Mouse (Mus musculus) embryonic fibroblast, embryonic 13.5 days (primary cell): ENCODE data around the gene Usp39.

Source experiments
- CTCF ChIP-seq: IDR thresholded peaks from 2 replicates; pipeline ENCODE4 v1.5.1; 2011; ENCODE audit warnings: mild to moderate bottlenecking, control low read depth, low read length, moderate library complexity, borderline replicate concordance; ENCODE audit not compliant: insufficient read depth
- POLR2A ChIP-seq: IDR thresholded peaks from 2 replicates; pipeline ENCODE4 v1.6.1; 2011; ENCODE audit warnings: low read depth, mild to moderate bottlenecking, control low read depth, low read length, moderate library complexity

DNA sequence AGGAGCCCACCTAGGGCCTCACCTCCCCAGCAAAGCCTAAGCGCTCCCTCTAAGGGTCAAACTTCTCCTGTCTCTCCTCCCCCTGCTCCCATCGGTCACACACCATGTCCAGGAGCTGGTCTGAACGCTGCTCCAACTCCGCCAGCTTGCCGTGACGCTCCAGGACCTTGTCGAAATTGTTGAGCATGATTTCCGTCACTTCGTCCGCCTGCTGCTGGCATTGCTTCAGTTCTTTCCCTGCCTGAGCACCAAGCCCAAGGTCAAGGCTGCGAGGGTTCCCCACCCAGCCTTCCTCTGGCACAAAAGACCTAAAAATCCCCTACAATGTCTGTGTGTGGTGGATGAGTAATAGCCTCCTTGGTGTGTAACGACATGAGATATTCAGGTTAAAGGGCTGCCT is 25.1 kb upstream of the Usp39 start:
- TF ChIP-seq CTCF (no peak), POLR2A (no peak)
